Mouse (Mus musculus) liver, embryonic 16.5 days (tissue): ENCODE data around the gene Rps6kl1. TPM values are rescaled to one million over a fixed set of nuclear protein-coding genes. Genes with fewer than 3 reads are reported as not detected.

Experiments used
- ATAC-seq: fragments of 200-750 bp; cut with Nextera tagmentation; 2 replicates; pipeline ENCODE4 v1.8.0; 2017; ENCODE audit warnings: low read depth, mild to moderate bottlenecking, moderate number of reproducible peaks, moderate library complexity
- H3K27ac ChIP-seq: fragments of 300-500 bp; sonication (generic); 2 replicates; pipeline ENCODE4 v1.5.1; 2014; ENCODE audit warnings: mild to moderate bottlenecking, low read length
- H3K27me3 ChIP-seq: fragments of 300-500 bp; sonication (generic); 2 replicates; pipeline ENCODE4 v1.6.1; 2014; ENCODE audit warnings: low read depth, low read length, mixed read lengths; ENCODE audit not compliant: control insufficient read depth, insufficient read depth
- H3K36me3 ChIP-seq: fragments of 300-500 bp; sonication (generic); 2 replicates; pipeline ENCODE4 v1.6.1; 2014; ENCODE audit warnings: mild to moderate bottlenecking; ENCODE audit not compliant: control insufficient read depth, insufficient read depth
- H3K4me1 ChIP-seq: fragments of 300-500 bp; sonication (generic); 2 replicates; pipeline ENCODE4 v1.6.1; 2014; ENCODE audit warnings: low read depth, low read length, mixed read lengths; ENCODE audit not compliant: control insufficient read depth
- H3K4me2 ChIP-seq: fragments of 300-500 bp; sonication (generic); 2 replicates; pipeline ENCODE4 v1.6.1; 2014; ENCODE audit warnings: low read depth, low read length, mixed read lengths
- H3K4me3 ChIP-seq: fragments of 300-500 bp; sonication (generic); 2 replicates; pipeline ENCODE4 v1.5.1; 2014; ENCODE audit warnings: low read depth, mild to moderate bottlenecking, low read length
- H3K9ac ChIP-seq: fragments of 300-500 bp; sonication (generic); 2 replicates; pipeline ENCODE4 v1.6.1; 2014; ENCODE audit warnings: low read depth, low read length
- H3K9me3 ChIP-seq: fragments of 300-500 bp; sonication (generic); replicated peaks from 2 replicates; pipeline ENCODE4 v1.6.1; 2016; ENCODE audit warnings: low read length; ENCODE audit not compliant: control insufficient read depth
- WGBS: fragments of 180-500 bp; shearing (Covaris S2); extraction: QIAGEN DNeasy Blood & Tissue Kit; methylation state at CpG from one replicate; pipeline ENCODE4 v1.1.7; 2014; ENCODE audit not compliant: insufficient replicate concordance; 5-methylcytosine and 5-hydroxymethylcytosine counted together
- polyA plus RNA-seq: library from polyadenylated mRNA; unstranded; fragments of >200 nt; fragmentation: Nextera tagmentation; extraction: Ambion mirVana; gene quantifications from 2 replicates; pipeline ENCODE4 v1.2.1, GENCODE M21; 2015

The Rps6kl1 gene
- polyA plus RNA-seq, 1 experiment from 2014 or later: 0.85 TPM

GRCm38 (mm10) chr12:85169117-85169858 lies 18.2 kb upstream of the Rps6kl1 start:
- no peaks in the 10 kb centered on the region for H3K36me3 ChIP-seq
- H3K27ac ChIP-seq: no peak overlapping the region
- H3K9ac ChIP-seq: no peak overlapping the region
- no peaks in the 10 kb centered on the region for H3K27me3 ChIP-seq
- H3K4me3 ChIP-seq: no peak overlapping the region
- 17% methylated on average over 27 of the region's 27 CpGs for WGBS
- no peaks in the 10 kb centered on the region for H3K4me1 ChIP-seq
- H3K9me3 ChIP-seq: no peaks in the 10 kb centered on the region
- H3K4me2 ChIP-seq: peak overlapping the region; percentile 45
- peak; percentile 55; the same call in 1 of the 2 replicates for ATAC-seq

DNA sequence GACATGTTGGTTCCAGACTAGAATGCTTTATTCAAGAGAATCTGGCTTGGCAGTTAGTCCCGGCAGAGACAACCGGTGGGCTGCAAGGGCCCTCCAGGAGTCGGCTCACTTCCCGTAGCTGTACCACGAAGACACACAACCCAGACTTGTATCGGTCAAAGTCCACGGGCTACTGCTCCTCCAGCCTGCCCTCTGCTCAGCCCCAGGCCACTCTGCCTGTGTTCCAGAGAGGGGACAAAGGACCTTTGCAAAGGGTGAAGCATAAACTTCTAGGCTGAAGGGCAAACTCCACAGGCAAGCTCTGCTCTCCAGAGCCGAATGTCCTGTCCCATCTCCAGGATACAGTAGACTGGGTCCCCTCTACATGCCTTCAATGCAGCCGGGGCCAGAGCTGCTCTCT lies 15.6 kb upstream of the Rps6kl1 start:
- 64% methylated on average over 9 of the region's 9 CpGs for WGBS
- Histone ChIP-seq H3K4me1 (no peaks in the 10 kb centered on the region), H3K9ac (no peak overlapping the region), H3K36me3 (no peaks in the 10 kb centered on the region), H3K4me3 (no peak overlapping the region), H3K4me2 (no peak overlapping the region), H3K27ac (no peak overlapping the region), H3K9me3 (no peaks in the 10 kb centered on the region), H3K27me3 (no peaks in the 10 kb centered on the region)
- no peak for ATAC-seq

DNA sequence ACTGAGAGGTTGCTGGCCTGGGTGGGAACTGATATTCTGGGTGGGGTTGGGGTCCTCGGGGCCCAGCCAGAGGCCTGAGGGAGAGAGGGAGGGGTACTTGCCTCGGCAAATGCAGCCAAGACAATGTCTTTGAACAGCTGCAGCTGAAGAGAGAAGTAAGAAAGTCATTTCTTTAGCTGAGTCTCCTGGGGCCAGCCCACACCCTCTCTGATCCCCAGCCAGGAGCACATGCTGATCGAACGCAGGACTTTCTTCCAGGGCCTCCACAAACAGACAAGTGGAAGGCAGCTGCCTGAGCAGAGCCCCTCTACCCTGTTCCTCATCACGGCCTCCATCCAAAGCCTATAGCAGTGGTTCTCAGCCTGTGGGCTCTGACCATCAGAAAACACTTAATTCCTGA lies 13.9 kb upstream of the Rps6kl1 start:
- no peaks in the 10 kb centered on the region for H3K27me3 ChIP-seq
- no peaks in the 10 kb centered on the region for H3K36me3 ChIP-seq
- no peak overlapping the region for H3K27ac ChIP-seq
- no peak overlapping the region for H3K4me3 ChIP-seq
- WGBS: 65% methylated on average over 5 of the region's 5 CpGs
- H3K4me2 ChIP-seq: no peak overlapping the region
- ATAC-seq: no peak
- no peaks in the 10 kb centered on the region for H3K9me3 ChIP-seq
- no peaks in the 10 kb centered on the region for H3K4me1 ChIP-seq
- no peak overlapping the region for H3K9ac ChIP-seq

- no peaks in the 10 kb centered on the region for H3K27me3 ChIP-seq
- H3K4me2 ChIP-seq: no peak overlapping the region
- H3K36me3 ChIP-seq: no peaks in the 10 kb centered on the region
- no peak for ATAC-seq
- no peak overlapping the region for H3K27ac ChIP-seq
- H3K9me3 ChIP-seq: no peaks in the 10 kb centered on the region
- WGBS: 65% methylated on average over 5 of the region's 5 CpGs
- no peak overlapping the region for H3K9ac ChIP-seq
- H3K4me1 ChIP-seq: peaks cover 4% of the 10 kb centered on the region
- no peak overlapping the region for H3K4me3 ChIP-seq
These were observed 8.5 kb upstream of the Rps6kl1 start for GRCm38 (mm10) chr12:85159592-85159991.

- Histone ChIP-seq H3K36me3 (no peaks in the 10 kb centered on the region), H3K27me3 (no peaks in the 10 kb centered on the region), H3K27ac (no peak overlapping the region), H3K4me2 (no peak overlapping the region), H3K4me3 (no peak overlapping the region), H3K9me3 (no peaks in the 10 kb centered on the region), H3K9ac (no peak overlapping the region), H3K4me1 (peaks cover 4% of the 10 kb centered on the region)
- no peak for ATAC-seq
- 78% methylated on average over 8 of the region's 8 CpGs for whole genome bisulfite sequencing
These were observed 7.7 kb upstream of the Rps6kl1 start for GRCm38 (mm10) chr12:85158801-85159200.

GRCm38 (mm10) chr12:85157797-85158460 lies 6.9 kb upstream of the Rps6kl1 start:
- Histone ChIP-seq H3K9me3 (no peaks in the 10 kb centered on the region), H3K4me2 (no peak overlapping the region), H3K36me3 (no peaks in the 10 kb centered on the region), H3K4me1 (peaks cover 4% of the 10 kb centered on the region), H3K4me3 (no peak overlapping the region), H3K27ac (no peak overlapping the region), H3K9ac (no peak overlapping the region), H3K27me3 (no peaks in the 10 kb centered on the region)
- WGBS: 74% methylated on average over 14 of the region's 14 CpGs
- ATAC-seq: no peak

DNA sequence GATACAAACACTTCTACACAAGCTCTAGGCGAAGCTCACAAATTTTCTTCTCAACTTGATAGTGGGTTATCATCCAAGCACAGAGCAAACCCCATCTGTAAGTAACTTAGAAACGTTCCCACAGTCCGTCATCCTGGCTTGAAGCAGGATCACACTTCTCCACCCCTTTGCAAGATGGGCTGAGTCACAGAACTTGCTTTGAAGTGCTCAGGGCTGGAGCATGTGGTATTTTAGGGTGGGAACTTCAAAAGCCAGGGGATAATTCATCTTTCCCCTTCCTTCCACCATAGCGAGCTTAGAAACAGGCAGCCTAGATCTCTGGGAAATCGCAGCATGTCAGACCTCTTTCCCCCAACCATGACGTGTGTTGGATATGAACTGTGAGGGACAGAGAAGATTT lies 5.3 kb upstream of the Rps6kl1 start:
- Histone ChIP-seq H3K36me3 (no peaks in the 10 kb centered on the region), H3K4me2 (no peak overlapping the region), H3K27me3 (no peaks in the 10 kb centered on the region), H3K9me3 (no peaks in the 10 kb centered on the region), H3K9ac (no peak overlapping the region), H3K27ac (no peak overlapping the region), H3K4me3 (no peak overlapping the region), H3K4me1 (peaks cover 6% of the 10 kb centered on the region)
- 22% methylated on average over 6 of the region's 6 CpGs for WGBS
- ATAC-seq: no peak

DNA sequence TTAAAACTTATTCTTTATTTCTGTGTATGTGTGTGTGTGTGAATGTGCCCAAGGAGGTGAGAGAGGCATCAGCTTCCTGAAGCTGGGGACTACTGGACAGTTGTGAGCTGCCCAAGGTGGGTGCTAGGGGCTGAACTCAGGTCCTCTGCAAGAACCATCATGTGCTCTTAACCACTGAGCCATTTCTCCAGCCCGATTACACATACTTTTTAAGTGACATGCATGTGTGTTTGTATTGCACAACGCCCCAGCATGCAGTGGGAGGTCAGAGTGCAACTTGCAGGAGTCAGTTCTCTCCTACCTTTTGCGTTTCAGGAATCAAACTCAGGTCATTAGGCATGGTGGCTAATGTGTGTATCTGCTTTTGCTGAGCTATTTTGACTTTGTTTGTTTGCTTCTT lies 1.9 kb upstream of the Rps6kl1 start:
- H3K36me3 ChIP-seq: no peaks in the 10 kb centered on the region
- H3K9me3 ChIP-seq: no peaks in the 10 kb centered on the region
- peaks cover 5% of the 10 kb centered on the region for H3K27me3 ChIP-seq
- no peak overlapping the region for H3K4me3 ChIP-seq
- WGBS: 49% methylated on average over 3 of the region's 3 CpGs
- 0 out of 2 replicates have a peak overlapping the region, but pooled peaks have one; percentile 12 for H3K27ac ChIP-seq
- no peak overlapping the region for H3K9ac ChIP-seq
- peak; percentile 63 for ATAC-seq
- H3K4me1 ChIP-seq: peaks cover 9% of the 10 kb centered on the region
- no peak overlapping the region for H3K4me2 ChIP-seq

GRCm38 (mm10) chr12:85150321-85151001 lies 603 bp downstream of the Rps6kl1 start:
- H3K4me3 ChIP-seq: peak overlapping the region; percentile 14; the same call in 1 of the 2 replicates
- no peaks in the 10 kb centered on the region for H3K36me3 ChIP-seq
- no peak overlapping the region for H3K27ac ChIP-seq
- 22% methylated on average over 20 of the region's 20 CpGs for WGBS
- H3K9me3 ChIP-seq: no peaks in the 10 kb centered on the region
- ATAC-seq: no peak
- H3K27me3 ChIP-seq: peaks cover 5% of the 10 kb centered on the region
- peak overlapping the region; percentile 40 for H3K4me2 ChIP-seq
- H3K4me1 ChIP-seq: peaks cover 6% of the 10 kb centered on the region
- peak overlapping the region; percentile 24; the same call in 1 of the 2 replicates for H3K9ac ChIP-seq
